Mouse (Mus musculus): Measurements from ENCODE around the gene Pex5. TPM values are rescaled to one million over a fixed set of nuclear protein-coding genes. Genes with fewer than 3 reads are reported as not detected.

Pex5 gene
- polyA plus RNA-seq (2015; fragmentation: Illumina TruSeq; extraction: RNeasy Lipid Tissue Mini Kit (QIAGEN cat#74804); ENCODE audit: insufficient read depth, low replicate concordance): 18.1 TPM

GRCm38 (mm10) chr6:124414927-124415325, at the start of gene Pex5:
TSS of gene Pex5 (minus strand) at chr6:124415067.

Other genes starting within 250 kb of the Pex5 start
- not detected for gene Vmn2r27, start 183.2 kb downstream of the Pex5 start, polyA plus RNA-seq (2015; fragmentation: Illumina TruSeq; extraction: RNeasy Lipid Tissue Mini Kit (QIAGEN cat#74804); ENCODE audit: insufficient read depth, low replicate concordance)
- 28.5 TPM for gene Cd163, start 110.4 kb downstream of the Pex5 start, polyA plus RNA-seq (2015; fragmentation: Illumina TruSeq; extraction: RNeasy Lipid Tissue Mini Kit (QIAGEN cat#74804); ENCODE audit: insufficient read depth, low replicate concordance)
- gene Clstn3, start 49.7 kb upstream of the Pex5 start, polyA plus RNA-seq (2015; fragmentation: Illumina TruSeq; extraction: RNeasy Lipid Tissue Mini Kit (QIAGEN cat#74804); ENCODE audit: insufficient read depth, low replicate concordance): 0.12 TPM
- 2.4 TPM for gene C1rl, start 78.0 kb upstream of the Pex5 start, polyA plus RNA-seq (2015; fragmentation: Illumina TruSeq; extraction: RNeasy Lipid Tissue Mini Kit (QIAGEN cat#74804); ENCODE audit: insufficient read depth, low replicate concordance)
- gene C1ra, start 97.3 kb upstream of the Pex5 start, polyA plus RNA-seq (2015; fragmentation: Illumina TruSeq; extraction: RNeasy Lipid Tissue Mini Kit (QIAGEN cat#74804); ENCODE audit: insufficient read depth, low replicate concordance): 44.5 TPM
- 166 TPM for gene C1s1, start 127.3 kb upstream of the Pex5 start, polyA plus RNA-seq (2015; fragmentation: Illumina TruSeq; extraction: RNeasy Lipid Tissue Mini Kit (QIAGEN cat#74804); ENCODE audit: insufficient read depth, low replicate concordance)
- gene C1rb, start 155.2 kb upstream of the Pex5 start, polyA plus RNA-seq (2015; fragmentation: Illumina TruSeq; extraction: RNeasy Lipid Tissue Mini Kit (QIAGEN cat#74804); ENCODE audit: insufficient read depth, low replicate concordance): not detected
- gene C1s2, start 221.0 kb upstream of the Pex5 start, polyA plus RNA-seq (2015; fragmentation: Illumina TruSeq; extraction: RNeasy Lipid Tissue Mini Kit (QIAGEN cat#74804); ENCODE audit: insufficient read depth, low replicate concordance): 0.46 TPM
- gene Lpcat3, start 248.0 kb upstream of the Pex5 start, polyA plus RNA-seq (2015; fragmentation: Illumina TruSeq; extraction: RNeasy Lipid Tissue Mini Kit (QIAGEN cat#74804); ENCODE audit: insufficient read depth, low replicate concordance): 37.3 TPM

Data from spleen, adult 10 weeks (tissue).